Mouse (Mus musculus) midbrain, embryonic 16.5 days (tissue): ENCODE measurements around the gene Igdcc3. TPM values are rescaled to one million over a fixed set of nuclear protein-coding genes. Genes with fewer than 3 reads are reported as not detected.
A peak's percentile ranks its signal among the peaks of the same experiment; 100 is the strongest.

Source experiments
- ATAC-seq: fragments of 200-750 bp; cut with Nextera tagmentation; 2 replicates; pipeline ENCODE4 v1.8.0; 2017; ENCODE audit warnings: moderate TSS enrichment
- H3K27ac ChIP-seq: fragments of 300-500 bp; sonication (generic); 2 replicates; pipeline ENCODE4 v1.5.1; 2014; ENCODE audit warnings: mild to moderate bottlenecking, low read length, mixed read lengths
- H3K27me3 ChIP-seq: fragments of 300-500 bp; sonication (generic); 2 replicates; pipeline ENCODE4 v1.6.1; 2014; ENCODE audit warnings: low read depth, low read length, mixed read lengths; ENCODE audit not compliant: control insufficient read depth, insufficient read depth
- H3K36me3 ChIP-seq: fragments of 300-500 bp; sonication (generic); 2 replicates; pipeline ENCODE4 v1.6.1; 2014; ENCODE audit warnings: mild to moderate bottlenecking, low read length, moderate library complexity, mixed read lengths; ENCODE audit not compliant: control insufficient read depth, insufficient read depth
- H3K4me1 ChIP-seq: fragments of 300-500 bp; sonication (generic); 2 replicates; pipeline ENCODE4 v1.6.1; 2014; ENCODE audit warnings: mild to moderate bottlenecking, low read length, mixed read lengths; ENCODE audit not compliant: control insufficient read depth, insufficient read depth
- H3K4me2 ChIP-seq: fragments of 300-500 bp; sonication (generic); 2 replicates; pipeline ENCODE4 v1.6.1; 2014; ENCODE audit warnings: mild to moderate bottlenecking, low read length, mixed read lengths
- H3K4me3 ChIP-seq: fragments of 300-500 bp; sonication (generic); 2 replicates; pipeline ENCODE4 v1.5.1; 2014; ENCODE audit warnings: low read depth, mild to moderate bottlenecking, low read length, moderate library complexity, mixed read lengths
- H3K9ac ChIP-seq: fragments of 300-500 bp; sonication (generic); 2 replicates; pipeline ENCODE4 v1.6.1; 2014; ENCODE audit warnings: low read depth, low read length, mixed read lengths
- H3K9me3 ChIP-seq: fragments of 300-500 bp; sonication (generic); replicated peaks from 2 replicates; pipeline ENCODE4 v1.6.1; 2014; ENCODE audit warnings: mild to moderate bottlenecking, low read length, mixed read lengths; ENCODE audit not compliant: control insufficient read depth, poor library complexity, severe bottlenecking
- WGBS: fragments of 180-500 bp; shearing (Covaris S2); extraction: QIAGEN DNeasy Blood & Tissue Kit; methylation state at CpG from one replicate; pipeline ENCODE4 v1.1.7; 2014; 5-methylcytosine and 5-hydroxymethylcytosine counted together
- polyA plus RNA-seq: library from polyadenylated mRNA; unstranded; fragments of >200 nt; fragmentation: Nextera tagmentation; extraction: Ambion mirVana; gene quantifications from 2 replicates; pipeline ENCODE4 v1.2.1, GENCODE M21; 2015

Igdcc3 gene
- polyA plus RNA-seq, 1 experiment from 2014 or later, result 8.7 TPM

GRCm38 (mm10) chr9:65109132-65110072 is 31.6 kb upstream of the Igdcc3 start:
- Histone ChIP-seq H3K4me3 (no peak overlapping the region), H3K36me3 (no peaks in the 10 kb centered on the region), H3K4me2 (peak overlapping the region; percentile 30), H3K9ac (0 out of 2 replicates have a peak overlapping the region, but pooled peaks have one; percentile 11), H3K27me3 (no peaks in the 10 kb centered on the region), H3K9me3 (no peaks in the 10 kb centered on the region), H3K27ac (peak overlapping the region; percentile 69), H3K4me1 (peaks cover 18% of the 10 kb centered on the region)
- ATAC-seq, result peak; percentile 86
- 7% methylated on average over 24 of the region's 24 CpGs for WGBS

DNA sequence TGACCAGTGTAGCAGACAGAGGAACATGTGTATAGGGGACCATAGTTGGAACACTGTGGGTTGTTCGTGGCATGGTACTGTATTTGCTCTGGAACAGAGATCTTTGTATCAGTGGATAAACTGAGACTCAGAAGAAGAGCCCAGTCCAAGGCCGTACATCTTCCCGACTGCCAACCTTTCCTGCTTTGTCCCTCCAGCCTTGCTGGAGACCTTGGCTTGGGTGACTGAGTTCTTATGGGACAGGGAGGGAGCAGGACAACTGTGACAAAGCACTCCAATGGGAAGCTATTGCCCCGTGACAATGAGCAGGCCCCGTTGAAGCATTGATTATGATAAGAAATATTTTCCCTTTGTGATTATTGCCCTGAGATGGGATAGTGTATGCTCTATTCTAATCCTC is 29.3 kb upstream of the Igdcc3 start:
- Histone ChIP-seq H3K4me2 (no peak overlapping the region), H3K27ac (no peak overlapping the region), H3K4me3 (no peak overlapping the region), H3K36me3 (peaks cover 2% of the 10 kb centered on the region; the same call in 1 of the 2 replicates), H3K4me1 (peaks cover 18% of the 10 kb centered on the region), H3K9me3 (no peaks in the 10 kb centered on the region), H3K27me3 (no peaks in the 10 kb centered on the region), H3K9ac (no peak overlapping the region)
- ATAC-seq, result no peak
- 90% methylated on average over 5 of the region's 5 CpGs for WGBS

DNA sequence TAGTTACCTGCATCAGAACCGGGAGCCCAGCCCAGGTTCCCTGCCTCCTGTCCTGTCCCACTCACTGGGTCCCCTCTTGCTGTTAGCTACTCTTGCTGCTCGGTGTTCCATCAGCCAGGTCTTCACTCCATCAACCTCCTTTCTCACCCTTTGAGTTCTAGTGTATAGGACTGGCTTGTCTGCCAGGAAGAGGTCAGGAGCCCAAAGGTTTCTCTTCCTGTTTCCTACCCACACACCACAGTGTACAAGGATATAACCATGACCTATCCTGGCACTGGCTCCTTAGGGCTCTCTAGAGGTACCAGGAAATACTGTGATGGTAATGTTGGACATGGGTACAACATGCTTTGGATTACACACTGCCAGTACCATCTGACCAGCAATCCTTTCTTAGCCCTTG is 27.3 kb upstream of the Igdcc3 start:
- H3K4me1 ChIP-seq, result peaks cover 18% of the 10 kb centered on the region
- no peak overlapping the region for H3K4me3 ChIP-seq
- H3K27me3 ChIP-seq, result no peaks in the 10 kb centered on the region
- WGBS, result 90% methylated on average over 2 of the region's 2 CpGs
- H3K9me3 ChIP-seq, result no peaks in the 10 kb centered on the region
- no peak overlapping the region for H3K9ac ChIP-seq
- peaks cover 8% of the 10 kb centered on the region for H3K36me3 ChIP-seq
- ATAC-seq, result no peak
- H3K4me2 ChIP-seq, result no peak overlapping the region
- H3K27ac ChIP-seq, result no peak overlapping the region

GRCm38 (mm10) chr9:65115891-65116290 is 25.1 kb upstream of the Igdcc3 start:
- peaks cover 11% of the 10 kb centered on the region for H3K36me3 ChIP-seq
- H3K4me2 ChIP-seq, result no peak overlapping the region
- H3K4me1 ChIP-seq, result no peaks in the 10 kb centered on the region
- 65% methylated on average over 2 of the region's 2 CpGs for WGBS
- no peak for ATAC-seq
- no peaks in the 10 kb centered on the region for H3K9me3 ChIP-seq
- H3K4me3 ChIP-seq, result no peak overlapping the region
- H3K27ac ChIP-seq, result no peak overlapping the region
- H3K9ac ChIP-seq, result no peak overlapping the region
- no peaks in the 10 kb centered on the region for H3K27me3 ChIP-seq

DNA sequence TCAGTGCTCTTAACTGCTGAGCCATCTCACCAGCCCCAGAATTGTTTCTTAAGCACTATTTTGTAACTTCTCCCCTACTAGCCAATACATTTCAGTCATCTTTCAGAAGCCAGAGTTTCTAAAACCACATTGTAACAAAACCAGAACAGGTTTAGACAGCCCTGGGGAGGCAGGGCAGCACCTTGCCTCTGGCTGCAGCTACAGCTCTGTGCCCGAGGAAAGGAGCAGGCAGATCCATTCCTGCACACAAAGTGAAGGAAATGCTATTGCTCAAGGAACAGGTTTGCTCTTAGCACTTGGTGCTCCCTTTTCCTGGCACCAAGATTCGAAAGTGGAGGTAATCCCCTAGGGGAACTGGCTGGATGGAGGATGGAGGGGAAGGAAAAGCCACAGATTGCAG is 23.5 kb upstream of the Igdcc3 start:
- Histone ChIP-seq H3K27me3 (no peaks in the 10 kb centered on the region), H3K27ac (no peak overlapping the region), H3K9ac (no peak overlapping the region), H3K36me3 (peaks cover 11% of the 10 kb centered on the region), H3K9me3 (no peaks in the 10 kb centered on the region), H3K4me2 (no peak overlapping the region), H3K4me3 (no peak overlapping the region), H3K4me1 (no peaks in the 10 kb centered on the region)
- ATAC-seq, result no peak
- 69% methylated on average over 2 of the region's 2 CpGs for WGBS

GRCm38 (mm10) chr9:65120935-65121334 is 20.1 kb upstream of the Igdcc3 start:
- no peak overlapping the region for H3K9ac ChIP-seq
- H3K9me3 ChIP-seq, result no peaks in the 10 kb centered on the region
- no peak overlapping the region for H3K4me3 ChIP-seq
- H3K27me3 ChIP-seq, result no peaks in the 10 kb centered on the region
- H3K27ac ChIP-seq, result no peak overlapping the region
- H3K36me3 ChIP-seq, result peaks cover 18% of the 10 kb centered on the region
- H3K4me2 ChIP-seq, result no peak overlapping the region
- 6% methylated on average over 3 of the region's 3 CpGs for WGBS
- H3K4me1 ChIP-seq, result peaks cover 6% of the 10 kb centered on the region; the same call in 1 of the 2 replicates
- ATAC-seq, result peak; percentile 44; the same call in 1 of the 2 replicates

- Histone ChIP-seq H3K4me2 (0 out of 2 replicates have a peak overlapping the region, but pooled peaks have one; percentile 6), H3K4me3 (no peak overlapping the region), H3K9ac (no peak overlapping the region), H3K36me3 (peaks cover 16% of the 10 kb centered on the region), H3K9me3 (no peaks in the 10 kb centered on the region), H3K27ac (no peak overlapping the region), H3K27me3 (no peaks in the 10 kb centered on the region), H3K4me1 (peaks cover 6% of the 10 kb centered on the region; the same call in 1 of the 2 replicates)
- WGBS, result 19% methylated on average over 18 of the region's 18 CpGs
- ATAC-seq, result 0 out of 2 replicates have a peak, but pooled peaks have one; percentile 32
Observed at GRCm38 (mm10) chr9:65122545-65122944, 18.4 kb upstream of the Igdcc3 start.

- Histone ChIP-seq H3K4me1 (peaks cover 6% of the 10 kb centered on the region; the same call in 1 of the 2 replicates), H3K9ac (peak overlapping the region; percentile 50), H3K9me3 (no peaks in the 10 kb centered on the region), H3K4me2 (peak overlapping the region; percentile 65), H3K27ac (no peak overlapping the region), H3K36me3 (peaks cover 10% of the 10 kb centered on the region), H3K4me3 (peak overlapping the region; percentile 29), H3K27me3 (no peaks in the 10 kb centered on the region)
- WGBS, result 4% methylated on average over 48 of the region's 48 CpGs
- ATAC-seq, result peak; percentile 33; the same call in 1 of the 2 replicates
Observed at GRCm38 (mm10) chr9:65123552-65124168, 17.3 kb upstream of the Igdcc3 start.
